Mouse (Mus musculus) intestine, embryonic 14.5 days (tissue): ENCODE measurements around the gene Heatr6. TPM values are rescaled to one million over a fixed set of nuclear protein-coding genes. Genes with fewer than 3 reads are reported as not detected.

Experiments used
- ATAC-seq: fragments of 200-750 bp; cut with Nextera tagmentation; replicated peaks from 2 replicates; pipeline ENCODE4 v1.8.0; 2017; ENCODE audit warnings: low read depth, moderate number of reproducible peaks, moderate TSS enrichment, moderate library complexity; ENCODE audit not compliant: low FRiP score, low TSS enrichment
- DNase-seq: peaks from one replicate; pipeline ENCODE4 v3.0.0-alpha.2; 2018; ENCODE audit warnings: low spot score
- H3K27ac ChIP-seq: fragments of 300-500 bp; sonication (generic); 2 replicates; pipeline ENCODE4 v1.5.1; 2014; ENCODE audit warnings: low read depth, mild to moderate bottlenecking, control low read depth
- H3K27me3 ChIP-seq: fragments of 300-500 bp; sonication (generic); replicated peaks from 2 replicates; pipeline ENCODE4 v1.6.1; 2014; ENCODE audit warnings: low read length, control low read depth; ENCODE audit not compliant: control insufficient read depth, insufficient read depth
- H3K36me3 ChIP-seq: fragments of 300-500 bp; sonication (generic); 2 replicates; pipeline ENCODE4 v1.6.1; 2014; ENCODE audit warnings: low read length, control low read depth; ENCODE audit not compliant: control insufficient read depth, insufficient read depth
- H3K4me1 ChIP-seq: fragments of 300-500 bp; sonication (generic); replicated peaks from 2 replicates; pipeline ENCODE4 v1.6.1; 2014; ENCODE audit warnings: low read length, control low read depth, mixed read lengths; ENCODE audit not compliant: control insufficient read depth, insufficient read depth
- H3K4me2 ChIP-seq: fragments of 300-500 bp; sonication (generic); 2 replicates; pipeline ENCODE4 v1.6.1; 2014; ENCODE audit warnings: low read length
- H3K4me3 ChIP-seq: fragments of 300-500 bp; sonication (generic); 2 replicates; pipeline ENCODE4 v1.5.1; 2014; ENCODE audit warnings: low read depth, low read length, control low read depth, mixed read lengths
- H3K9ac ChIP-seq: fragments of 300-500 bp; sonication (generic); 2 replicates; pipeline ENCODE4 v1.6.1; 2014; ENCODE audit warnings: mild to moderate bottlenecking, low read length
- H3K9me3 ChIP-seq: fragments of 300-500 bp; sonication (generic); 2 replicates; pipeline ENCODE4 v1.6.1; 2016; ENCODE audit warnings: low read length, control low read depth; ENCODE audit not compliant: control insufficient read depth
- WGBS: fragments of 180-500 bp; shearing (Covaris S2); extraction: QIAGEN DNeasy Blood & Tissue Kit; methylation state at CpG from one replicate; pipeline ENCODE4 v1.1.7; 2014; 5-methylcytosine and 5-hydroxymethylcytosine counted together
- polyA plus RNA-seq: library from polyadenylated mRNA; unstranded; fragments of >200 nt; fragmentation: Nextera tagmentation; extraction: Ambion mirVana; gene quantifications from 2 replicates; pipeline ENCODE4 v1.2.1, GENCODE M21; 2014

Heatr6 gene
- polyA plus RNA-seq, 1 experiment from 2014 or later: 24.0 TPM

- no peaks in the 10 kb centered on the region for H3K9me3 ChIP-seq
- no peak overlapping the region for H3K4me2 ChIP-seq
- H3K27me3 ChIP-seq: no peaks in the 10 kb centered on the region
- WGBS: 81% methylated on average over 15 of the region's 15 CpGs
- DNase-seq (no peak), ATAC-seq (no peak)
- H3K4me3 ChIP-seq: no peak overlapping the region
- no peak overlapping the region for H3K27ac ChIP-seq
- H3K9ac ChIP-seq: no peak overlapping the region
- H3K4me1 ChIP-seq: no peaks in the 10 kb centered on the region; the same call in 1 of the 2 replicates
- H3K36me3 ChIP-seq: peaks cover 12% of the 10 kb centered on the region
Measured at GRCm38 (mm10) chr11:83787401-83788021, 34.0 kb downstream of the Heatr6 start.

GRCm38 (mm10) chr11:83788331-83788730 lies 34.8 kb downstream of the Heatr6 start:
- H3K9ac ChIP-seq: no peak overlapping the region
- WGBS: 79% methylated on average over 8 of the region's 8 CpGs
- no peak for ATAC-seq

GRCm38 (mm10) chr11:83789259-83789658 lies 35.8 kb downstream of the Heatr6 start:
- Histone ChIP-seq H3K4me3 (no peak overlapping the region), H3K4me2 (no peak overlapping the region), H3K36me3 (no peaks in the 10 kb centered on the region), H3K9me3 (no peaks in the 10 kb centered on the region), H3K9ac (no peak overlapping the region), H3K27me3 (no peaks in the 10 kb centered on the region), H3K27ac (no peak overlapping the region), H3K4me1 (no peaks in the 10 kb centered on the region)
- ATAC-seq: no peak
- no peak for DNase-seq
- 63% methylated on average over 13 of the region's 13 CpGs for WGBS

More at GRCm38 (mm10) chr11:83788331-83788730, 34.8 kb downstream of the Heatr6 start:
- Histone ChIP-seq H3K4me1 (no peaks in the 10 kb centered on the region; the same call in 1 of the 2 replicates), H3K27ac (no peak overlapping the region), H3K36me3 (peaks cover 4% of the 10 kb centered on the region), H3K9me3 (no peaks in the 10 kb centered on the region), H3K4me2 (no peak overlapping the region), H3K4me3 (no peak overlapping the region), H3K27me3 (no peaks in the 10 kb centered on the region)
- DNase-seq: no peak

GRCm38 (mm10) chr11:83791133-83791532 lies 37.6 kb downstream of the Heatr6 start:
- no peaks in the 10 kb centered on the region for H3K9me3 ChIP-seq

GRCm38 (mm10) chr11:83792316-83792914 lies 38.9 kb downstream of the Heatr6 start:
- H3K27ac ChIP-seq: no peak overlapping the region
- no peak overlapping the region for H3K4me2 ChIP-seq
- 63% methylated on average over 12 of the region's 12 CpGs for WGBS
- H3K27me3 ChIP-seq: no peaks in the 10 kb centered on the region
- no peaks in the 10 kb centered on the region for H3K36me3 ChIP-seq
- no peak overlapping the region for H3K9ac ChIP-seq
- no peak for DNase-seq
- no peaks in the 10 kb centered on the region for H3K4me1 ChIP-seq
- no peaks in the 10 kb centered on the region for H3K9me3 ChIP-seq
- no peak for ATAC-seq
- H3K4me3 ChIP-seq: no peak overlapping the region

More at GRCm38 (mm10) chr11:83791133-83791532, 37.6 kb downstream of the Heatr6 start:
- ATAC-seq: no peak
- DNase-seq: no peak
- Histone ChIP-seq H3K4me2 (no peak overlapping the region), H3K27me3 (no peaks in the 10 kb centered on the region), H3K4me3 (no peak overlapping the region), H3K9ac (no peak overlapping the region), H3K27ac (no peak overlapping the region), H3K4me1 (no peaks in the 10 kb centered on the region), H3K36me3 (no peaks in the 10 kb centered on the region)
- 51% methylated on average over 4 of the region's 4 CpGs for WGBS

GRCm38 (mm10) chr11:83793264-83793663 lies 39.8 kb downstream of the Heatr6 start:
- no peak overlapping the region for H3K27ac ChIP-seq
- DNase-seq: no peak
- 74% methylated on average over 14 of the region's 14 CpGs for WGBS
- H3K9ac ChIP-seq: no peak overlapping the region
- no peaks in the 10 kb centered on the region for H3K27me3 ChIP-seq
- H3K36me3 ChIP-seq: no peaks in the 10 kb centered on the region
- no peak overlapping the region for H3K4me3 ChIP-seq
- ATAC-seq: no peak
- H3K9me3 ChIP-seq: no peaks in the 10 kb centered on the region
- no peak overlapping the region for H3K4me2 ChIP-seq
- H3K4me1 ChIP-seq: no peaks in the 10 kb centered on the region

- Histone ChIP-seq H3K4me2 (no peak overlapping the region), H3K4me3 (no peak overlapping the region), H3K27ac (no peak overlapping the region), H3K27me3 (no peaks in the 10 kb centered on the region), H3K9me3 (no peaks in the 10 kb centered on the region), H3K36me3 (no peaks in the 10 kb centered on the region), H3K4me1 (no peaks in the 10 kb centered on the region), H3K9ac (no peak overlapping the region)
- WGBS: 76% methylated on average over 6 of the region's 6 CpGs
- no peak for ATAC-seq
- DNase-seq: no peak
Measured at GRCm38 (mm10) chr11:83796112-83796511, 42.6 kb downstream of the Heatr6 start.

GRCm38 (mm10) chr11:83796980-83797608 lies 43.6 kb downstream of the Heatr6 start:
- Histone ChIP-seq H3K9ac (no peak overlapping the region), H3K27ac (no peak overlapping the region), H3K9me3 (no peaks in the 10 kb centered on the region), H3K4me3 (no peak overlapping the region), H3K27me3 (no peaks in the 10 kb centered on the region), H3K4me2 (no peak overlapping the region), H3K4me1 (no peaks in the 10 kb centered on the region), H3K36me3 (no peaks in the 10 kb centered on the region)
- ATAC-seq: no peak
- WGBS: 81% methylated on average over 10 of the region's 10 CpGs
- DNase-seq: no peak
